ENCODE assay signal across 8 mouse cellular contexts in genomic region chr1:160561381-160561780, GRCm38 (mm10).
DNase-seq lines count a peak whose midpoint lies in the region; ATAC-seq and TF ChIP-seq lines count a peak whose summit lies in the region.

No protein-coding gene starts in this region.

- H3K79me2 ChIP-seq in heart, adult 2 months (replicated peaks; ENCODE audit: control insufficient read depth, insufficient read depth, low read length), result no peaks in the 10 kb centered on the region

- TF ChIP-seq EP300 in heart, adult 2 months (IDR thresholded peaks at IDR 0.05; ENCODE audit: insufficient read depth, low read depth, low read length), result no peak

- H3K4me3 ChIP-seq in heart, adult 2 months, result no peak overlapping the region

- H3K9ac ChIP-seq in heart, adult 2 months (ENCODE audit: low read depth, low read length), result no peak overlapping the region

- no peaks in the 10 kb centered on the region for H3K4me1 ChIP-seq in heart, adult 2 months (ENCODE audit: control insufficient read depth, insufficient read depth, low read length)

- intact Hi-C loops in heart, adult 2 months (cut with DNase I), result no loop called here
- intact Hi-C loops in heart, postnatal 36 days (cut with DNase I), result loop anchor here (1.0 kb wide), 1 partner anchor 156 kb away; no protein-coding TSS in a partner anchor

- no peak overlapping the region for H3K27ac ChIP-seq in heart, adult 2 months

- peak; percentile 78 for ATAC-seq in erythroblast, adult 5-6 weeks (replicated peaks; ENCODE audit: low FRiP score, poor library complexity, severe bottlenecking)

- 80% methylated on average over 1 of the region's 1 CpGs for WGBS in heart, adult 2 months

- peak; percentile 75 for TF ChIP-seq CTCF in heart, adult 2 months (IDR thresholded peaks at IDR 0.05)

- no peak for TF ChIP-seq POLR2A in heart, adult 2 months (IDR thresholded peaks at IDR 0.05; ENCODE audit: insufficient read depth, low read depth, low read length)

- H3K27me3 ChIP-seq in heart, adult 2 months (ENCODE audit: control insufficient read depth, insufficient read depth, low read length), result no peaks in the 10 kb centered on the region

- no peak for DNase-seq in heart, adult 2 months
- no peak for DNase-seq in heart, postnatal 36 days
- DNase-seq in ovary, postnatal 14 days (ENCODE audit: low spot score), result peak; percentile 5
- DNase-seq in ovary, postnatal 10 days (ENCODE audit: low spot score), result no peak
- no peak for DNase-seq in spleen, adult 12 weeks (ENCODE audit: low spot score)
- DNase-seq in adrenal gland, adult 2 months, result no peak
- no peak for DNase-seq in left cerebral cortex, adult 8-10 months (ENCODE audit: low spot score in 2 of 2)

- no peaks in the 10 kb centered on the region for H3K36me3 ChIP-seq in heart, adult 2 months (ENCODE audit: control insufficient read depth, insufficient read depth, low read length)
